Mouse (Mus musculus): ENCODE data around the gene Gm14409.
"Not testable (repeated sequence)": the region's sequence is repeated elsewhere in the genome, so short reads cannot be mapped to it uniquely, and the experiment has no call there.

Gene Gm14409

GRCm38 (mm10) chr2:177266936-177267335, at the start of gene Gm14409:
Gm14409 (minus strand) TSS chr2:177267036.
- not testable (repeated sequence) for DNase-seq

GRCm38 (mm10) chr2:177309627-177310026, 42.8 kb upstream of the Gm14409 start:
- DNase-seq = not testable (repeated sequence)

GRCm38 (mm10) chr2:177304980-177305379, 38.1 kb upstream of the Gm14409 start:
- not testable (repeated sequence) for DNase-seq

- not testable (repeated sequence) for DNase-seq
These were observed 16.9 kb upstream of the Gm14409 start for GRCm38 (mm10) chr2:177283701-177284100.

GRCm38 (mm10) chr2:177277754-177278153, 10.9 kb upstream of the Gm14409 start:
- not testable (repeated sequence) for DNase-seq

- not testable (repeated sequence) for DNase-seq
These were observed 5.4 kb upstream of the Gm14409 start for GRCm38 (mm10) chr2:177272237-177272636.

GRCm38 (mm10) chr2:177247449-177247848, 19.4 kb downstream of the Gm14409 start:
- not testable (repeated sequence) for DNase-seq

GRCm38 (mm10) chr2:177230461-177230860, 36.4 kb downstream of the Gm14409 start:
- not testable (repeated sequence) for DNase-seq
